Mouse (Mus musculus): ENCODE measurements around the gene Olfr287. TPM values are rescaled to one million over a fixed set of nuclear protein-coding genes. Genes with fewer than 3 reads are reported as not detected.

Gene Olfr287
- polyA plus RNA-seq, 1 experiment from 2014 or later = not detected

GRCm38 (mm10) chr15:98195442-98195841 lies 25.4 kb downstream of the Olfr287 start, which contains the start of gene Olfr288:
Olfr288 (minus strand) TSS chr15:98195542.
- WGBS = 67% methylated on average over 3 of the region's 3 CpGs
- Histone ChIP-seq H3K27me3 (no peaks in the 10 kb centered on the region), H3K9ac (no peak within 1 kb of the TSS), H3K9me3 (replicated peaks) (no peaks in the 10 kb centered on the region), H3K36me3 (no peaks in the 10 kb centered on the region), H3K4me2 (no peak within 1 kb of the TSS), H3K4me3 (no peak within 1 kb of the TSS), H3K27ac (no peak within 1 kb of the TSS), H3K4me1 (replicated peaks) (no peaks in the 10 kb centered on the region)
- ATAC-seq (replicated peaks; ENCODE audit: insufficient number of reproducible peaks, insufficient read depth, low FRiP score, low read depth) = no peak; the same call in 1 of the 2 replicates

GRCm38 (mm10) chr15:98184456-98184855 lies 36.4 kb downstream of the Olfr287 start:
- 47% methylated on average over 4 of the region's 4 CpGs for WGBS
- Histone ChIP-seq H3K9ac (no peak overlapping the region), H3K4me1 (replicated peaks) (peaks cover 12% of the 10 kb centered on the region), H3K27ac (no peak overlapping the region), H3K4me2 (no peak overlapping the region), H3K27me3 (no peaks in the 10 kb centered on the region; the same call in 1 of the 2 replicates), H3K9me3 (replicated peaks) (no peaks in the 10 kb centered on the region), H3K36me3 (no peaks in the 10 kb centered on the region), H3K4me3 (no peak overlapping the region)
- ATAC-seq (replicated peaks; ENCODE audit: insufficient number of reproducible peaks, insufficient read depth, low FRiP score, low read depth) = no peak

GRCm38 (mm10) chr15:98181856-98182570 lies 38.8 kb downstream of the Olfr287 start:
- Histone ChIP-seq H3K4me2 (peak overlapping the region; percentile 70), H3K36me3 (no peaks in the 10 kb centered on the region), H3K9me3 (replicated peaks) (no peaks in the 10 kb centered on the region), H3K27ac (peak overlapping the region; percentile 90; the same call in 1 of the 2 replicates), H3K4me3 (no peak overlapping the region; the same call in 1 of the 2 replicates), H3K9ac (no peak overlapping the region; the same call in 1 of the 2 replicates), H3K4me1 (replicated peaks) (peaks cover 12% of the 10 kb centered on the region), H3K27me3 (no peaks in the 10 kb centered on the region; the same call in 1 of the 2 replicates)
- no peak for ATAC-seq (replicated peaks; ENCODE audit: insufficient number of reproducible peaks, insufficient read depth, low FRiP score, low read depth)
- 54% methylated on average over 12 of the region's 12 CpGs for WGBS

- WGBS = under 1% methylated on average over 30 of the region's 30 CpGs
- peak overlapping the region; percentile 48 for H3K9ac ChIP-seq
Observed at GRCm38 (mm10) chr15:98181132-98181711, 39.6 kb downstream of the Olfr287 start.

GRCm38 (mm10) chr15:98180567-98181131 lies 40.2 kb downstream of the Olfr287 start:
- 7% methylated on average over 26 of the region's 26 CpGs for WGBS
- ATAC-seq (replicated peaks; ENCODE audit: insufficient number of reproducible peaks, insufficient read depth, low FRiP score, low read depth) = no peak
- Histone ChIP-seq H3K4me3 (peak overlapping the region; percentile 49), H3K36me3 (no peaks in the 10 kb centered on the region), H3K9me3 (replicated peaks) (no peaks in the 10 kb centered on the region), H3K9ac (peak overlapping the region; percentile 48), H3K27ac (peak overlapping the region; percentile 90), H3K4me1 (replicated peaks) (peaks cover 12% of the 10 kb centered on the region), H3K27me3 (no peaks in the 10 kb centered on the region), H3K4me2 (peak overlapping the region; percentile 70)

More at GRCm38 (mm10) chr15:98181132-98181711, 39.6 kb downstream of the Olfr287 start:
- Histone ChIP-seq H3K27me3 (no peaks in the 10 kb centered on the region; the same call in 1 of the 2 replicates), H3K27ac (peak overlapping the region; percentile 90), H3K4me3 (peak overlapping the region; percentile 49), H3K4me2 (peak overlapping the region; percentile 70), H3K36me3 (no peaks in the 10 kb centered on the region), H3K4me1 (replicated peaks) (peaks cover 12% of the 10 kb centered on the region), H3K9me3 (replicated peaks) (no peaks in the 10 kb centered on the region)
- peak; percentile 98 for ATAC-seq (replicated peaks; ENCODE audit: insufficient number of reproducible peaks, insufficient read depth, low FRiP score, low read depth)

- no peak overlapping the region for H3K9ac ChIP-seq
- H3K4me2 ChIP-seq = no peak overlapping the region
- no peak overlapping the region for H3K4me3 ChIP-seq
- H3K27ac ChIP-seq = no peak overlapping the region
- 58% methylated on average over 3 of the region's 3 CpGs for WGBS
- no peaks in the 10 kb centered on the region for H3K9me3 ChIP-seq (replicated peaks)
- peaks cover 12% of the 10 kb centered on the region for H3K4me1 ChIP-seq (replicated peaks)
- H3K36me3 ChIP-seq = no peaks in the 10 kb centered on the region
- peaks cover 21% of the 10 kb centered on the region for H3K27me3 ChIP-seq
- no peak for ATAC-seq (replicated peaks; ENCODE audit: insufficient number of reproducible peaks, insufficient read depth, low FRiP score, low read depth)
Observed at GRCm38 (mm10) chr15:98177320-98177719, 43.5 kb downstream of the Olfr287 start.

GRCm38 (mm10) chr15:98173821-98174220 lies 47.0 kb downstream of the Olfr287 start:
- no peak overlapping the region for H3K4me3 ChIP-seq
- no peak for ATAC-seq (replicated peaks; ENCODE audit: insufficient number of reproducible peaks, insufficient read depth, low FRiP score, low read depth)
- no peaks in the 10 kb centered on the region for H3K4me1 ChIP-seq (replicated peaks)
- peaks cover 56% of the 10 kb centered on the region for H3K27me3 ChIP-seq
- H3K4me2 ChIP-seq = no peak overlapping the region
- 34% methylated on average over 8 of the region's 8 CpGs for WGBS
- no peaks in the 10 kb centered on the region for H3K36me3 ChIP-seq
- H3K9ac ChIP-seq = no peak overlapping the region
- H3K27ac ChIP-seq = no peak overlapping the region
- no peaks in the 10 kb centered on the region for H3K9me3 ChIP-seq (replicated peaks)

- Histone ChIP-seq H3K4me2 (no peak overlapping the region), H3K27me3 (peaks cover 73% of the 10 kb centered on the region), H3K4me1 (replicated peaks) (peaks cover 16% of the 10 kb centered on the region), H3K9me3 (replicated peaks) (no peaks in the 10 kb centered on the region), H3K9ac (no peak overlapping the region), H3K36me3 (no peaks in the 10 kb centered on the region), H3K27ac (no peak overlapping the region), H3K4me3 (no peak overlapping the region)
- 73% methylated on average over 5 of the region's 5 CpGs for WGBS
- ATAC-seq (replicated peaks; ENCODE audit: insufficient number of reproducible peaks, insufficient read depth, low FRiP score, low read depth) = no peak
Observed at GRCm38 (mm10) chr15:98172113-98172512, 48.7 kb downstream of the Olfr287 start.

GRCm38 (mm10) chr15:98170917-98171316 lies 49.9 kb downstream of the Olfr287 start:
- Histone ChIP-seq H3K27ac (no peak overlapping the region), H3K9me3 (replicated peaks) (no peaks in the 10 kb centered on the region), H3K36me3 (no peaks in the 10 kb centered on the region), H3K9ac (no peak overlapping the region), H3K4me3 (no peak overlapping the region), H3K4me1 (replicated peaks) (peaks cover 22% of the 10 kb centered on the region), H3K27me3 (peaks cover 84% of the 10 kb centered on the region), H3K4me2 (no peak overlapping the region)
- 65% methylated on average over 9 of the region's 9 CpGs for WGBS
- ATAC-seq (replicated peaks; ENCODE audit: insufficient number of reproducible peaks, insufficient read depth, low FRiP score, low read depth) = no peak

GRCm38 (mm10) chr15:98170365-98170764 lies 50.5 kb downstream of the Olfr287 start:
- H3K4me1 ChIP-seq (replicated peaks) = peaks cover 22% of the 10 kb centered on the region
- H3K4me3 ChIP-seq = no peak overlapping the region
- no peak overlapping the region for H3K27ac ChIP-seq
- H3K27me3 ChIP-seq = peaks cover 89% of the 10 kb centered on the region
- H3K9ac ChIP-seq = no peak overlapping the region
- 41% methylated on average over 7 of the region's 7 CpGs for WGBS
- no peaks in the 10 kb centered on the region for H3K36me3 ChIP-seq
- no peak for ATAC-seq (replicated peaks; ENCODE audit: insufficient number of reproducible peaks, insufficient read depth, low FRiP score, low read depth)
- no peak overlapping the region for H3K4me2 ChIP-seq
- no peaks in the 10 kb centered on the region for H3K9me3 ChIP-seq (replicated peaks)

- Histone ChIP-seq H3K4me3 (peak overlapping the region; percentile 56), H3K9ac (no peak overlapping the region), H3K27me3 (peaks cover 84% of the 10 kb centered on the region), H3K4me1 (replicated peaks) (peaks cover 22% of the 10 kb centered on the region), H3K4me2 (peak overlapping the region; percentile 92), H3K27ac (no peak overlapping the region), H3K9me3 (replicated peaks) (no peaks in the 10 kb centered on the region), H3K36me3 (no peaks in the 10 kb centered on the region)
- 11% methylated on average over 19 of the region's 19 CpGs for WGBS
- no peak for ATAC-seq (replicated peaks; ENCODE audit: insufficient number of reproducible peaks, insufficient read depth, low FRiP score, low read depth)
Observed at GRCm38 (mm10) chr15:98168622-98169004, 52.2 kb downstream of the Olfr287 start.
